Mouse (Mus musculus): ENCODE results near the gene Tob1.

GRCm38 (mm10) chr11:94261585-94262370 is 50.5 kb downstream of the Tob1 start:
- no peak for TF ChIP-seq CTCF (IDR thresholded peaks at IDR 0.05; ENCODE audit: extremely low read depth, insufficient read depth, low read length)
- no peak for TF ChIP-seq POLR2A (IDR thresholded peaks at IDR 0.05; ENCODE audit: extremely low read depth, insufficient read depth, low read length)

Data from cortical plate, adult 2 months (tissue).